Comparison of ENCODE assay signal across 24 mouse cellular contexts in genomic region chr9:35026897-35027311, GRCm38 (mm10).
DNase-seq lines count a peak whose midpoint lies in the region; ATAC-seq and TF ChIP-seq lines count a peak whose summit lies in the region.
"Had no signal": no experiment of that assay in that cellular context is flagged by ENCODE, and none has a peak within 500 bp of the region (broad histone marks: within the 10 kb centered on the region; RNA-seq: fewer than 3 reads in every experiment).

No protein-coding gene starts in this region.

- H3K4me3 ChIP-seq in embryonic facial prominence, embryonic 14.5 days (ENCODE audit: low read depth, low read length), result no peak overlapping the region
- no peak overlapping the region for H3K4me3 ChIP-seq in embryonic facial prominence, embryonic 10.5 days
- H3K4me3 ChIP-seq in kidney, adult 2 months (ENCODE audit: insufficient read depth, low read depth, low read length), result no peak overlapping the region
- no peak overlapping the region for H3K4me3 ChIP-seq in liver, adult 2 months (ENCODE audit: insufficient read depth, low read depth, low read length)
- H3K4me3 ChIP-seq in liver, embryonic 12.5 days, result no peak overlapping the region
- no peak overlapping the region for H3K4me3 ChIP-seq in forebrain, embryonic 11.5 days (ENCODE audit: low read depth, low read length)
- H3K4me3 ChIP-seq: embryonic facial prominence, embryonic 15.5 days; heart, embryonic 10.5 days; layer of hippocampus, adult 2 months; midbrain, embryonic 10.5 days had no signal

- no peak for ATAC-seq in embryonic facial prominence, embryonic 14.5 days (ENCODE audit: low read depth)
- ATAC-seq in liver, embryonic 12.5 days, result no peak
- no peak for ATAC-seq in forebrain, embryonic 11.5 days (replicated peaks; ENCODE audit: low FRiP score)
- ATAC-seq: activated CD4-positive, CD25-positive, alpha-beta regulatory T cell, adult 4 months; CD4-positive, CD25-positive, alpha-beta regulatory T cell, adult 4 months; forebrain, postnatal 0 days had no signal

- H3K9ac ChIP-seq in embryonic facial prominence, embryonic 14.5 days (ENCODE audit: low read depth, low read length), result no peak overlapping the region
- H3K9ac ChIP-seq in liver, adult 2 months (ENCODE audit: low read depth, low read length), result no peak overlapping the region
- H3K9ac ChIP-seq in liver, embryonic 12.5 days, result no peak overlapping the region
- no peak overlapping the region for H3K9ac ChIP-seq in forebrain, embryonic 11.5 days (ENCODE audit: low read length)
- H3K9ac ChIP-seq: embryonic facial prominence, embryonic 15.5 days; forebrain, postnatal 0 days; hindbrain, embryonic 14.5 days had no signal

- no peak overlapping the region for H3K27ac ChIP-seq in embryonic facial prominence, embryonic 14.5 days (replicated peaks; ENCODE audit: low read depth, low read length)
- H3K27ac ChIP-seq in embryonic facial prominence, embryonic 10.5 days (replicated peaks), result no peak overlapping the region
- no peak overlapping the region for H3K27ac ChIP-seq in kidney, adult 2 months (ENCODE audit: insufficient read depth, low read depth, low read length)
- no peak overlapping the region; the same call in 1 of the 2 replicates for H3K27ac ChIP-seq in liver, adult 2 months (replicated peaks; ENCODE audit: insufficient read depth, low read depth, low read length)
- no peak overlapping the region for H3K27ac ChIP-seq in liver, embryonic 12.5 days
- no peak overlapping the region for H3K27ac ChIP-seq in forebrain, embryonic 11.5 days (ENCODE audit: low read depth, low read length)
- H3K27ac ChIP-seq: embryonic facial prominence, embryonic 15.5 days; heart, embryonic 10.5 days; hindbrain, embryonic 14.5 days; layer of hippocampus, adult 2 months; midbrain, embryonic 10.5 days had no signal

- no peaks in the 10 kb centered on the region for H3K9me3 ChIP-seq in embryonic facial prominence, embryonic 14.5 days (ENCODE audit: control insufficient read depth, low read length)
- no peaks in the 10 kb centered on the region for H3K9me3 ChIP-seq in embryonic facial prominence, embryonic 10.5 days
- H3K9me3 ChIP-seq in liver, embryonic 12.5 days (replicated peaks), result no peaks in the 10 kb centered on the region
- H3K9me3 ChIP-seq in forebrain, embryonic 11.5 days (ENCODE audit: control insufficient read depth, low read length), result no peaks in the 10 kb centered on the region
- H3K9me3 ChIP-seq: embryonic facial prominence, embryonic 15.5 days; heart, embryonic 10.5 days; midbrain, embryonic 10.5 days had no signal

- peak; percentile 32 for DNase-seq in embryonic facial prominence, embryonic 14.5 days (ENCODE audit: low spot score)
- no peak for DNase-seq in embryonic facial prominence, embryonic 10.5 days (ENCODE audit: low spot score)
- DNase-seq in kidney, adult 2 months, result peak; percentile 52
- DNase-seq in kidney, adult 11 months, result no peak
- peak; percentile 86 for DNase-seq in liver, adult 2 months (ENCODE audit: extremely low read depth, low read depth, low spot score)
- peak; percentile 41 to 48 for DNase-seq in kidney, postnatal 4 days
- DNase-seq in forebrain, embryonic 11.5 days (ENCODE audit: low spot score), result no peak
- DNase-seq: adrenal gland, postnatal 10 days; cerebellum, adult 11 months; forebrain, postnatal 0 days; heart, postnatal 14 days; liver; lung, adult 18-20 months; lung, postnatal 36 days; retina, postnatal 1 day; thymus, postnatal 25 days had no signal

- no peak overlapping the region for H3K4me2 ChIP-seq in embryonic facial prominence, embryonic 14.5 days (ENCODE audit: low read depth, low read length)
- no peak overlapping the region for H3K4me2 ChIP-seq in liver, embryonic 12.5 days
- H3K4me2 ChIP-seq in forebrain, embryonic 11.5 days (ENCODE audit: low read depth, low read length, severe bottlenecking), result no peak overlapping the region
- H3K4me2 ChIP-seq: embryonic facial prominence, embryonic 15.5 days; hindbrain, embryonic 14.5 days had no signal

- no peaks in the 10 kb centered on the region for H3K79me2 ChIP-seq in liver, adult 2 months (ENCODE audit: control insufficient read depth, insufficient read depth, low read length)

- TF ChIP-seq CTCF in kidney, adult 2 months (conservative IDR thresholded peaks at IDR 0.05; ENCODE audit: insufficient read depth, insufficient read length, low read depth, low read length), result no peak
- TF ChIP-seq CTCF in liver, adult 2 months (IDR thresholded peaks at IDR 0.05; ENCODE audit: low read depth, low read length), result no peak

- H3K36me3 ChIP-seq in embryonic facial prominence, embryonic 14.5 days (ENCODE audit: control insufficient read depth, insufficient read depth, low read length), result no peaks in the 10 kb centered on the region
- H3K36me3 ChIP-seq in embryonic facial prominence, embryonic 10.5 days (replicated peaks), result no peaks in the 10 kb centered on the region
- no peaks in the 10 kb centered on the region for H3K36me3 ChIP-seq in kidney, adult 2 months (ENCODE audit: control insufficient read depth, insufficient read depth, low read length)
- no peaks in the 10 kb centered on the region for H3K36me3 ChIP-seq in liver, adult 2 months (ENCODE audit: control insufficient read depth, insufficient read depth, low read length)
- no peaks in the 10 kb centered on the region for H3K36me3 ChIP-seq in liver, embryonic 12.5 days
- H3K36me3 ChIP-seq in forebrain, embryonic 11.5 days (ENCODE audit: control insufficient read depth, insufficient read depth, low read length), result no peaks in the 10 kb centered on the region
- H3K36me3 ChIP-seq: embryonic facial prominence, embryonic 15.5 days; heart, embryonic 10.5 days; midbrain, embryonic 10.5 days had no signal

- WGBS in embryonic facial prominence, embryonic 14.5 days, result 53% methylated on average over 6 of the region's 6 CpGs
- whole genome bisulfite sequencing in embryonic facial prominence, embryonic 10.5 days, result 69% methylated on average over 6 of the region's 6 CpGs
- WGBS in kidney, adult 2 months, result 41% methylated on average over 6 of the region's 6 CpGs
- 19% methylated on average over 6 of the region's 6 CpGs for WGBS in liver, adult 2 months
- 49% methylated on average over 6 of the region's 6 CpGs for WGBS in liver, embryonic 12.5 days (ENCODE audit: insufficient replicate concordance)
- WGBS in forebrain, embryonic 11.5 days, result 70% methylated on average over 6 of the region's 6 CpGs

- no peak for TF ChIP-seq POLR2A in kidney, adult 2 months (IDR thresholded peaks at IDR 0.05; ENCODE audit: low read depth, low read length)
- TF ChIP-seq POLR2A in liver, adult 2 months (IDR thresholded peaks at IDR 0.05; ENCODE audit: extremely low read depth, insufficient read depth, low read length), result no peak

- H3K27me3 ChIP-seq in embryonic facial prominence, embryonic 14.5 days (replicated peaks; ENCODE audit: control insufficient read depth, insufficient read depth, low read length), result 0 out of 2 replicates have a peak, but pooled peaks cover 6% of the 10 kb centered on the region
- H3K27me3 ChIP-seq in embryonic facial prominence, embryonic 10.5 days (replicated peaks; ENCODE audit: low read depth, poor library complexity, severe bottlenecking), result peaks cover 38% of the 10 kb centered on the region
- no peaks in the 10 kb centered on the region for H3K27me3 ChIP-seq in kidney, adult 2 months (replicated peaks; ENCODE audit: control insufficient read depth, insufficient read depth, low read length)
- H3K27me3 ChIP-seq in liver, adult 2 months (ENCODE audit: control insufficient read depth, insufficient read depth, low read length), result no peaks in the 10 kb centered on the region
- peaks cover 38% of the 10 kb centered on the region for H3K27me3 ChIP-seq in liver, embryonic 12.5 days (replicated peaks)
- H3K27me3 ChIP-seq in forebrain, embryonic 11.5 days (ENCODE audit: control insufficient read depth, insufficient read depth, low read length), result no peaks in the 10 kb centered on the region

- H3K4me1 ChIP-seq in embryonic facial prominence, embryonic 14.5 days (ENCODE audit: control insufficient read depth, insufficient read depth, low read length), result peaks cover 24% of the 10 kb centered on the region
- peaks cover 40% of the 10 kb centered on the region for H3K4me1 ChIP-seq in embryonic facial prominence, embryonic 10.5 days
- peaks cover 3% of the 10 kb centered on the region; the same call in 1 of the 2 replicates for H3K4me1 ChIP-seq in kidney, adult 2 months (ENCODE audit: control insufficient read depth, insufficient read depth, low read length)
- peaks cover 22% of the 10 kb centered on the region for H3K4me1 ChIP-seq in liver, adult 2 months (ENCODE audit: control insufficient read depth, insufficient read depth, low read length)
- H3K4me1 ChIP-seq in liver, embryonic 12.5 days, result peaks cover 5% of the 10 kb centered on the region; the same call in 1 of the 2 replicates
- H3K4me1 ChIP-seq in forebrain, embryonic 11.5 days (replicated peaks; ENCODE audit: control insufficient read depth, insufficient read depth, low read length), result peaks cover 9% of the 10 kb centered on the region; the same call in 1 of the 2 replicates

Comparison
In these comparisons a context has a peak if more than half of its experiments do, and no peak if none do; other contexts are left out.
1. DNase-seq: peak in embryonic facial prominence, embryonic 14.5 days (single experiment), kidney, adult 2 months (single experiment), liver, adult 2 months (single experiment) and kidney, postnatal 4 days (2 of 2); none in embryonic facial prominence, embryonic 10.5 days (single experiment), kidney, adult 11 months (single experiment) and forebrain, embryonic 11.5 days (single experiment).